Mouse (Mus musculus) common myeloid progenitor, adult 5-6 weeks (primary cell): ENCODE measurements around the gene Olfr1323. TPM values are rescaled to one million over a fixed set of nuclear protein-coding genes. Genes with fewer than 3 reads are reported as not detected.

Experiments used
- ATAC-seq: replicated peaks from 2 replicates; pipeline ENCODE4 v1.8.0; 2016; ENCODE audit warnings: low read depth, mild to moderate bottlenecking, moderate TSS enrichment, inconsistent platforms; ENCODE audit not compliant: poor library complexity, severe bottlenecking
- total RNA-seq: library from RNA; stranded (forward); fragments of 200-1000, 187-1606 nt; gene quantifications from 2 replicates; pipeline ENCODE4 v1.2.3, GENCODE M21; 2017

The Olfr1323 gene
- not detected in 2 replicates for total RNA-seq

- no peak for ATAC-seq
These were observed at the start of gene Olfr1323 for GRCm38 (mm10) chrX:50019259-50019658. Gene Olfr1323 (minus strand): TSS chrX:50019359.

- no peak for ATAC-seq
These were observed 6.9 kb downstream of the Olfr1323 start for GRCm38 (mm10) chrX:50012242-50012641.

Other genes starting within 250 kb of the Olfr1323 start
- not detected in 2 replicates for gene Igsf1, start 221.6 kb downstream of the Olfr1323 start, total RNA-seq
- gene Olfr1322, start 127.9 kb downstream of the Olfr1323 start, total RNA-seq, result not detected in 2 replicates